Mouse (Mus musculus): ENCODE measurements around the gene Fxyd6.

The Fxyd6 gene

GRCm38 (mm10) chr9:45412287-45412686 lies 42.3 kb downstream of the Fxyd6 start:
- peak; percentile 55 for DNase-seq (ENCODE audit: low spot score)

- DNase-seq (ENCODE audit: low spot score) = no peak
Measured at GRCm38 (mm10) chr9:45412700-45413477, 42.9 kb downstream of the Fxyd6 start.

DNA sequence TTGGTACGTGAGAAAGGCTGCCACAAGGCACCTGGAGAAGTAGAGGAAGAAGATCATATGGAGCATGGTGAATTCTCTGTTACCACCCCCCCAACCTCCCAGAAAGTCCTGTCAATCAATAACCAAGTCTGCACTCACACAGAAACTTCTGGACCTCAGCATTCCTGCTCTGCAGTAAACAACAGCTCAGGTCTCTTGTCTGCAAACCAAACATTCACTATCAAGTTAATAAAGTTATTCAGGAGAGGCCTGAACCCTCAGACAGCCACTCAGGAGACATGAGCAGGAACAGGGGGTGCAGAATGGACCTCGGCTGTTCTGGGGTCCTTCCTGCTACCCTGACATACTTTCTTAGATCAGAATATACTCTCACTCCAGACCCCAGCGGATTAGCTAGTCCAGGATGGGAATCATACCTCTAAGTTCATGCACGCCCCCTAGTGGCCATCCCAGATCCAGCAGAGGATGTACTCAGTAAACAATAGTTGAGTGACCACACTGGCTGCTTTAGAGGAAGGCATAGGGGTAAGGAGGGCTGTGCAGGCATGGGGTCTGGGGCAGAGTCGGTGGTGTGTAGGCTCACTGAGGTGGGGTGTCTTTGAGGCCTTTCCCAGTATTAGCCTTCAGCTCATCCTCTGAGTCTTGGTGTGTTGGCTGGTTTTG lies 43.6 kb downstream of the Fxyd6 start:
- DNase-seq (ENCODE audit: low spot score) = no peak

DNA sequence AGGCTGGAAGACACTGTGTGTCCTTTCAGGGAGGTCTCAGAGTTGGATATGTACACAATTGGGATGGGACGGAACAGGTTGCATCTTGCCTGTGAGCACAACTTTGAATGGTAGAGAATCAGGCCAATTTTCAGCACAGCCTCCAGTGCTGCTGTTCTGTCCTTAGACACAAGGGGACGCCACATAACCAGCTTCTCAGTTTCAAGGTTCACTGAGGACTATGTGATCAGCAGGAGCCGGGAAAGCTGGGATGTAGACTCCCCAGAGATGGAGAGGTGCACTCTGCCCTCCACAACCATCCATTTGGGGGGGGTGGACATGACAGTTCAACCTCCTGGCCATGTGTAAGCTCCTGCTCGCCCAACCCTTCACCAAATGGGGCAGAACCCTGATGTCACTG lies 45.9 kb downstream of the Fxyd6 start:
- no peak for DNase-seq (ENCODE audit: low spot score)

DNA sequence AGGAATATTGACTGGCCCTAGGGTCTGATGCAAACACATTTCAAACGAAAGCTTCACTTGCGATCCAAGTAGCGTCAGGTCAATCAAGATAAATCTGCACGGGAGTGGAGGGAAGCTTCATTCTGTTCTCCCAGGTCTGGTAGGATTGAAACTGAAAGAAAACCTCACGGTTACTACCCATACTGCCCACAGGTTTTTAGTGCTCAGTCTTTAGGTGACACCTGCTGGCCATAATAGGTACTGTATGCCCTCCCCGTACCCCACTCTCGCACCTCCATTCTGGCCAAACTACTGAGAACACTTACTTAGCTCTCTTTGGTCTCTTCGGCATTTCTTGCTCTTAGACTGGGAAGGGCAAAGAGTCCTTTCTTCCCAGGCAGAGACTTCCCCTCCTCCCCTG lies 47.3 kb downstream of the Fxyd6 start:
- no peak for DNase-seq (ENCODE audit: low spot score)

GRCm38 (mm10) chr9:45418252-45418651 lies 48.3 kb downstream of the Fxyd6 start:
- DNase-seq (ENCODE audit: low spot score) = no peak

GRCm38 (mm10) chr9:45421209-45421608 lies 51.2 kb downstream of the Fxyd6 start:
- DNase-seq (ENCODE audit: low spot score) = no peak

DNA sequence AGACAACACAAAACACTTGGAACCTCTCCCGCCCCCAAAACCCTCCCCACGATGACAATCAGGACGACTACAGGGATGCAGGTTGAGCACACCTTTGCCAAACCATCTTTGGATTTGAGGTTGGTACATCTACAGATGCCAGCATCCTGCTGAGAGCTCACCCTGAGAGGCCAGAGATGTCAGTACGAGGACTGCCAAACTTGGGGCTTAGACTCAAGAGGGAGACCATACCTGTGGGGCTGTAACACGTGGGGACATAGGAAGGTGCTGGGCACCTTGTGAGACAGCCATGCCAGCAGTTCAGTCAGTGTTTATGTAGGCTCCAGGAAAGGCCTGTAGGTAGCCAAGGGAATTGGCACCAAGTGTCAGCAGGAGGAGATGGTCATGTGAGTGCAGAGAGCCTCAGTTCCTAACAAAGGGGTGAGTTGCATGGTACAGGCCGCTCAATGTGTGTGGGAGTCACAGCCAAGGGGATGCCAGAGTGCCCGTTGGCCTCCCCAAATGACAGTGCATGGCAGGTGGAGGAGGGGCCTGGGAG lies 52.8 kb downstream of the Fxyd6 start:
- DNase-seq (ENCODE audit: low spot score) = no peak

- DNase-seq (ENCODE audit: low spot score) = no peak
Measured at GRCm38 (mm10) chr9:45426456-45426855, 56.5 kb downstream of the Fxyd6 start, which contains the start of gene Dscaml1. Dscaml1 (plus strand) TSS chr9:45426628.

DNA sequence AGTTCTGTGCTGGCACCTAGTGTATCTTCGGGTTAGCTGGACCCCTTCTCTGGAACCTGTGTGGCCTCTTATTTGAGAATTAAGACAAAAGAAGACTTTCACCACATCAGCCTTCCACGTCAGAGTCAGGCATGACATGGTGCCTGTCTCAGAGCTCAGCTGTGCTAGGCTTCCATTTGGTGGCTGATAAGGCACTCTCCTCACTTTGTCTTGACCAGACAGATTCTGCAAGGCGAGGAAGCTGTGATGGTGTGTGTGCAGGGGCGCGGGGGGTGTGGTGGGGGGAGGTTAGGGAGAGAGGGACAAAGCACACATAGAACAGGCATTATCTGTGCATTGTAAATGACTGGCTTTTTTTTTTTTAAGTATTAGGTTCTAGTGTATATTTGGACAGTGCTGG lies 59.4 kb downstream of the Fxyd6 start:
- DNase-seq (ENCODE audit: low spot score) = no peak

DNA sequence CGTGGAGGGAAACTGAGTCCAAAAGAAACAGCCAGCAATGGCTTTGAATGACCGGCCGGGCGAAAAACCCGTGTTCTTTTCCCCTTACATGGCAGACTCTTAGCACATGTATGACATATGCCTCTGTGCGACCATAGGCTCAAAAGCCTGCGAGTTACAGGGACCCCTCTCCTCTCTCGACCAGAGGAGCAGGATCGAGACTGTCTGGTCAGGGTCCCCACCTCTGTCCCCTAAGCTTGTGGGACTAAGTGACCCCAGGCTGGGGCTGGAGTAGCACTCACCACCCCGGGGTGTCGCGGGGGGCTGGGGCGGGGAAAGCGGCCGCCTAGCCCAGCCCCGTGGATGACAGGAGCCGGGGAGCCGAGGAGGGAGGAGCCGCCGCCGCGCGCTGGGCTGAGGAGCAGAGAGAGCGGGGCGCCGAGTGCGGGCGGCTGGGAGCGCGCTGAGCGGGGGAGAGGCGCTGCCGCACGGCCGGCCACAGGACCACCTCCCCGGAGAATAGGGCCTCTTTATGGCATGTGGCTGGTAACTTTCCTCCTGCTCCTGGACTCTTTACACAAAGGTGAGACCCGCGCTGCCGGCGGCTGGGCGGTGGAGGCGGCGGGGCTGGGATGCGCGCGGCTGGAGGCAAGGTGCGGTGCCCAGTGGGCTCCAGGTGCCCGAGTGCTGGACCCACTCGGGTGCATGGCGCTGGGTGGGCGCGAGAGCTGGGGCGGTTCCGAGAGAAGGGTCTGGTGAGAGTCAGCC lies 60.1 kb downstream of the Fxyd6 start:
- no peak for DNase-seq (ENCODE audit: low spot score)

- DNase-seq (ENCODE audit: low spot score) = no peak
Measured at GRCm38 (mm10) chr9:45430698-45430959, 60.6 kb downstream of the Fxyd6 start.

DNA sequence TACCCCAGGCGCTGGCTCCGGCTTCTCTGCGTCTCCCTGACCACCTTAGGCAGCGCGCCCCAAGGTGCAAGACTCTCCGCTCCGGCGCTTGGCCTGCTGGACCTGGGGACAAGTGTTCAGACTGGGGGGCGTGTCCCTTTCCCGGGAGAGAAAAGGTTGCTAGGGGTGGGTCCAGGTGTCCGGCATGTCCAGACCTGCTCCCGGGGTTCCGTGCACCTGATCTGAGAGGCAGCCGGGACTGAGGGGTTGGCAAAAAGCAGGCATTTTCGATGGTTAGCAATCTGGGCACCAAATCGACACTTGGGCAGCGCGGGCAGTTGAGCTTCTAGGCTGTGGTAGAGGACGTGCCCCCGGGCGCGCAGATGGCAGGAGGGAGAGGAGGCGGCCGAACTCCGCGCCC lies 61.2 kb downstream of the Fxyd6 start:
- DNase-seq (ENCODE audit: low spot score) = no peak

GRCm38 (mm10) chr9:45432639-45433038 lies 62.7 kb downstream of the Fxyd6 start:
- no peak for DNase-seq (ENCODE audit: low spot score)

DNA sequence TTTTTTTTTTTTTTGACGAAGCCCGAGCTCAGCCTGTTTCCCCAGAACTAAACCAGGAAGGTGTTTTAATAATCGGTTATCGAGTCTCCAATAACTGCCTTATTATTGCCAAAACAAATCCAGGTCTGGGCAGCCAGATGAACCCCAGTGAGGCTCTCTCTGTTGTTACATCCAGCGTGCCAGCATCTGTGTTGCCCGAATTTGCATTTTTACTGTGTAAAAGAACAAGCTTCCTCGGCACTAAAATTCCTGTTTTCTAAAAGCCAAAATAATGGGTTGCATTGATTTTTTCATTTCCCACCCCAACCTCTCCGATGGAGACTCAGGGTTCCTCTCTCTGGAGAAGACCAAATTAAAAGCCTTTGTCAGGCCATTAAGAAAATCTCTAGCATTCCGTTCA lies 63.1 kb downstream of the Fxyd6 start:
- DNase-seq (ENCODE audit: low spot score) = no peak

DNA sequence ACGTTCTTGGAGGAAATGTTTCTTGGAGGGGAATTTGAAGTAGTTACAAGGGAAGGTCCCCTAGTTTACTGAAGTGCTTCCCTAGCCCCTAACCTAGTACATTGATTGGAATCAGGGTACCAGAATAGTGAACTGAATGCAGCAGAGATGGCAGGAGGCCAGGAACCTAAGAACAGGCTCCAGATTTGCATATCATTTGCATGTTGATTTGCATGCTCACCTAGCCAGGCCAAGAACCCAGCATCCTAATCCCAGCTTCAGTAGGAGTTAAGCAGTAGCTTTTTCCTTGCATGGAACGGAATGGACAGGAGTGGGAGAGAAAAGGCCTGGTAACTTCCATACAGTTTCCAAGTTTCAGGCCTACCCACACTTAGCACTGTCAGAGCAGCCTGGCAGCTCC lies 64.2 kb downstream of the Fxyd6 start:
- DNase-seq (ENCODE audit: low spot score) = no peak

DNA sequence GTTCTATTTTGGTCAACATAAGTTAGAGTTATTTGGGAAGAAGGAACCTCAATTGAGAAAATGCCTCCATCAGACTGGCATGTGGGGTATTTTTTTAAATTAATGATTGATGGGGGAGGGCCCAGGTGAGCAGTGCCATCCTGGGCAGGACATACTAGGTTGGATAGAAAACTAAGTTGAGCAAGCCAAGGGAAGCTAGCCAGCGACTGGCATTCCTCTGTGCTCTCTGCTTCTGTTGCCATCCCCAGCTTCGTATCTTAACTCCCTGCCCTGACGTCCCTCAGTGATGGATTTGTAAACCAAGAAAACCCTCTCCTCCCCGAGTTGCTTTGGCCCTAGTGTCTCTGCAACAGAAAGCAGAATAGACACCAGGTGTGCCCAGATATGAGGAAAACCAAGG lies 69.0 kb downstream of the Fxyd6 start:
- DNase-seq (ENCODE audit: low spot score) = no peak

GRCm38 (mm10) chr9:45440083-45440784 lies 70.2 kb downstream of the Fxyd6 start:
- DNase-seq (ENCODE audit: low spot score) = no peak

DNA sequence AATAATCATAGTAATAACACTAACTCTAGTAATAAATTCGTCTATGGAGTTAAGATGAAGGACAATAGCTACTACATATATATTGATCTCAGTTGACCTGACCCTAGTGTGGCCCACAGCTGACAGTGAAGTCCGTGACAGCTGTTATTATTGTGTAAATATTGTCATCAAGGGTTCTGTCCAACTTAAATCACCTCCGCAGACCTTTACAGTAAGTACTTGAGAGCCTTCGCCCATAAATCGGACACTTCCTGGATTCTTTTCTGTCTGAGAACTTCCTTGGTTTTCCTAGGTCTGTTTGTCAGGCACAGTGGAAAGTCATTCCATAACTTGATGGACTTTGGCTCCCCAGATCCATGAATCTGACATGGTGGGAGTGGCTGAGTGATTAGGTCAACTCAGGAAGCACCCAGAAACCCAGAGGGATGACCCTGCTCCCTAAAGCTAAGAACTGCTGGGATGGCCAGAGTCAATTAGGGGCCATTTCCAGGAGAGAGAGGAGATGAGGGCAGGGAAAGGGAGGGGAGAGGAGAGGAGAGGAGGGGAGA lies 74.3 kb downstream of the Fxyd6 start:
- no peak for DNase-seq (ENCODE audit: low spot score)
